ENCODE assay signal across 11 mouse cellular contexts in genomic region chr7:109492616-109493318, GRCm38 (mm10). TPM values are rescaled to one million over a fixed set of nuclear protein-coding genes. Genes with fewer than 3 reads are reported as not detected.
DNase-seq lines count a peak whose midpoint lies in the region; ATAC-seq and TF ChIP-seq lines count a peak whose summit lies in the region.
"Had no signal": no experiment of that assay in that cellular context is flagged by ENCODE, and none has a peak within 500 bp of the region (broad histone marks: within the 10 kb centered on the region; RNA-seq: fewer than 3 reads in every experiment).

No protein-coding gene starts in this region.

- 0 out of 2 replicates have a peak overlapping the region, but pooled peaks have one; percentile 36 for H3K4me3 ChIP-seq in hindbrain, embryonic 14.5 days (replicated peaks; ENCODE audit: low read length)
- H3K4me3 ChIP-seq in neural tube, embryonic 15.5 days (replicated peaks): peak overlapping the region; percentile 32; the same call in 1 of the 2 replicates
- H3K4me3 ChIP-seq in kidney, adult 2 months (ENCODE audit: insufficient read depth, low read depth, low read length): no peak overlapping the region
- H3K4me3 ChIP-seq: lung, embryonic 15.5 days; stomach, embryonic 15.5 days had no signal

- peaks cover 14% of the 10 kb centered on the region for H3K4me1 ChIP-seq in hindbrain, embryonic 14.5 days (replicated peaks; ENCODE audit: control insufficient read depth, insufficient read depth, low read length)
- peaks cover 23% of the 10 kb centered on the region for H3K4me1 ChIP-seq in neural tube, embryonic 15.5 days
- H3K4me1 ChIP-seq in kidney, adult 2 months (ENCODE audit: control insufficient read depth, insufficient read depth, low read length): no peaks in the 10 kb centered on the region
- H3K4me1 ChIP-seq: lung, embryonic 15.5 days had no signal

- H3K27me3 ChIP-seq in hindbrain, embryonic 14.5 days (ENCODE audit: control insufficient read depth, insufficient read depth, low read length): no peaks in the 10 kb centered on the region
- 0 out of 2 replicates have a peak, but pooled peaks cover 3% of the 10 kb centered on the region for H3K27me3 ChIP-seq in neural tube, embryonic 15.5 days (replicated peaks)
- H3K27me3 ChIP-seq in kidney, adult 2 months (replicated peaks; ENCODE audit: control insufficient read depth, insufficient read depth, low read length): no peaks in the 10 kb centered on the region

- TF ChIP-seq POLR2A in kidney, adult 2 months (IDR thresholded peaks at IDR 0.05; ENCODE audit: low read depth, low read length): no peak

- TF ChIP-seq CTCF in kidney, adult 2 months (conservative IDR thresholded peaks at IDR 0.05; ENCODE audit: insufficient read depth, insufficient read length, low read depth, low read length): no peak

- peak; percentile 90 for DNase-seq in heart, adult 11 months
- no peak for DNase-seq in heart, adult 18-20 months
- peak; percentile 23 to 24 for DNase-seq in right cerebral cortex, adult 2 months (ENCODE audit: low spot score in 2 of 2)
- DNase-seq in right cerebral cortex, postnatal 36 days (ENCODE audit: low spot score in 2 of 2): no peak
- DNase-seq in hindbrain, embryonic 14.5 days (ENCODE audit: low spot score): no peak
- no peak for DNase-seq in lung, postnatal 14 days
- no peak for DNase-seq in kidney, adult 2 months

- peak overlapping the region; percentile 68 for H3K4me2 ChIP-seq in hindbrain, embryonic 14.5 days (replicated peaks)
- peak overlapping the region; percentile 54 for H3K4me2 ChIP-seq in neural tube, embryonic 15.5 days

- 0 out of 2 replicates have a peak, but pooled peaks have one; percentile 12 for ATAC-seq in hindbrain, embryonic 14.5 days (ENCODE audit: low FRiP score)
- peak; percentile 30; the same call in 1 of the 2 replicates for ATAC-seq in neural tube, embryonic 15.5 days (ENCODE audit: low FRiP score)

- H3K36me3 ChIP-seq in hindbrain, embryonic 14.5 days (replicated peaks; ENCODE audit: control insufficient read depth, insufficient read depth): no peaks in the 10 kb centered on the region
- no peaks in the 10 kb centered on the region for H3K36me3 ChIP-seq in neural tube, embryonic 15.5 days
- no peaks in the 10 kb centered on the region for H3K36me3 ChIP-seq in kidney, adult 2 months (ENCODE audit: control insufficient read depth, insufficient read depth, low read length)
- H3K36me3 ChIP-seq: lung, embryonic 15.5 days; stomach, embryonic 15.5 days had no signal

- no peaks in the 10 kb centered on the region for H3K9me3 ChIP-seq in hindbrain, embryonic 14.5 days (ENCODE audit: control insufficient read depth, low read length)
- H3K9me3 ChIP-seq in neural tube, embryonic 15.5 days (replicated peaks): no peaks in the 10 kb centered on the region
- H3K9me3 ChIP-seq: lung, embryonic 15.5 days; stomach, embryonic 15.5 days had no signal

- WGBS in hindbrain, embryonic 14.5 days: 68% methylated on average over 18 of the region's 18 CpGs
- 69% methylated on average over 18 of the region's 18 CpGs for WGBS in neural tube, embryonic 15.5 days
- WGBS in kidney, adult 2 months: 86% methylated on average over 18 of the region's 18 CpGs

- H3K27ac ChIP-seq in hindbrain, embryonic 14.5 days: no peak overlapping the region
- H3K27ac ChIP-seq in neural tube, embryonic 15.5 days (replicated peaks): 0 out of 2 replicates have a peak overlapping the region, but pooled peaks have one; percentile 2
- H3K27ac ChIP-seq in kidney, adult 2 months (ENCODE audit: insufficient read depth, low read depth, low read length): no peak overlapping the region
- H3K27ac ChIP-seq: lung, embryonic 15.5 days; stomach, embryonic 15.5 days had no signal

- peak overlapping the region; percentile 55 for H3K9ac ChIP-seq in hindbrain, embryonic 14.5 days
- H3K9ac ChIP-seq in neural tube, embryonic 15.5 days (replicated peaks): peak overlapping the region; percentile 3; the same call in 1 of the 2 replicates
- H3K9ac ChIP-seq: lung, embryonic 15.5 days; stomach, embryonic 15.5 days had no signal

RNA-seq across cellular contexts. Expression of gene Trim66, which starts 15.2 kb away (rescaled TPM):
- under 1 TPM; 0.07 to 0.23 TPM for total RNA-seq in heart, adult 18-20 months (2021)
- 0.82 and 1.2 TPM in 2 replicates for polyA plus RNA-seq in hindbrain, embryonic 14.5 days (2014; fragmentation: Nextera tagmentation; extraction: Ambion mirVana)
- 0.47 and 0.73 TPM in 2 replicates for polyA plus RNA-seq in neural tube, embryonic 15.5 days (2015; fragmentation: Nextera tagmentation; extraction: Ambion mirVana)
- polyA plus RNA-seq in kidney, adult 2 months (2012; rRNA removed): 0.03 and 0.04 TPM in 2 replicates

RNA-seq across cellular contexts. Expression of gene Rpl27a, which starts 26.2 kb away (rescaled TPM):
- 10 to 100 TPM; 93.0 to 99.0 TPM for total RNA-seq in heart, adult 18-20 months (2021)
- 81.9 and 91.4 TPM in 2 replicates for polyA plus RNA-seq in hindbrain, embryonic 14.5 days (2014; fragmentation: Nextera tagmentation; extraction: Ambion mirVana)
- 81.6 and 93.8 TPM in 2 replicates for polyA plus RNA-seq in neural tube, embryonic 15.5 days (2015; fragmentation: Nextera tagmentation; extraction: Ambion mirVana)
- 278 and 374 TPM in 2 replicates for polyA plus RNA-seq in kidney, adult 2 months (2012; rRNA removed)

RNA-seq across cellular contexts. Expression of gene Stk33, which starts 53.9 kb away (rescaled TPM):
- total RNA-seq in heart, adult 18-20 months (2021): under 1 TPM in 1 of 2 experiments, not detected in 1; 0.33 TPM
- 7.4 and 7.8 TPM in 2 replicates for polyA plus RNA-seq in hindbrain, embryonic 14.5 days (2014; fragmentation: Nextera tagmentation; extraction: Ambion mirVana)
- polyA plus RNA-seq in neural tube, embryonic 15.5 days (2015; fragmentation: Nextera tagmentation; extraction: Ambion mirVana): 5.3 TPM in 2 replicates
- 0.08 and 0.10 TPM in 2 replicates for polyA plus RNA-seq in kidney, adult 2 months (2012; rRNA removed)
- total RNA-seq: hematopoietic stem cell, adult 5-6 weeks had no signal

Comparison
In these comparisons a context has a peak if more than half of its experiments do, and no peak if none do; other contexts are left out.
1. DNase-seq: peak in heart, adult 11 months (single experiment) and right cerebral cortex, adult 2 months (2 of 2); none in heart, adult 18-20 months (0 of 2), right cerebral cortex, postnatal 36 days (0 of 2), hindbrain, embryonic 14.5 days (single experiment), lung, postnatal 14 days (single experiment) and kidney, adult 2 months (single experiment).